Mouse (Mus musculus): ENCODE results near the gene Tmem246. TPM values are rescaled to one million over a fixed set of nuclear protein-coding genes. Genes with fewer than 3 reads are reported as not detected.
A peak's percentile ranks its signal among the peaks of the same experiment; 100 is the strongest.
"Not testable (repeated sequence)": the region's sequence is repeated elsewhere in the genome, so short reads cannot be mapped to it uniquely, and the experiment has no call there.

Tmem246 gene
- 10 to 100 TPM; 26.7 to 29.2 TPM for total RNA-seq (2021)
- long read RNA-seq, experiment 1, transcript Tmem246-201 (2 exons, 2,989 nt) = minor isoform, 10 of 83 reads
- long read RNA-seq, experiment 1, transcript Tmem246-202 (2 exons, 748 nt) = major isoform, 48 of 83 reads
- long read RNA-seq, experiment 1, partial matches to known transcripts = 0 of 83 reads
- long read RNA-seq, experiment 1, other reads (novel, unspliced or antisense) = 25 of 83 reads
- long read RNA-seq, experiment 2, transcript Tmem246-202 (2 exons, 748 nt) = major isoform, 45 of 60 reads
- long read RNA-seq, experiment 2, transcript Tmem246-201 (2 exons, 2,989 nt) = minor isoform, 5 of 60 reads
- long read RNA-seq, experiment 2, partial matches to known transcripts = 0 of 60 reads
- long read RNA-seq, experiment 2, other reads (novel, unspliced or antisense) = 10 of 60 reads

GRCm38 (mm10) chr4:49597183-49598100 is at the start of gene Tmem246:
Gene Tmem246 (minus strand): TSS chr4:49597876.
- DNase-seq = peak; percentile 78

- no peak for DNase-seq
Measured at GRCm38 (mm10) chr4:49639913-49640312, 42.2 kb upstream of the Tmem246 start.

GRCm38 (mm10) chr4:49637821-49638220 is 40.1 kb upstream of the Tmem246 start:
- DNase-seq = no peak

GRCm38 (mm10) chr4:49632139-49632481 is 34.4 kb upstream of the Tmem246 start:
- DNase-seq = no peak

GRCm38 (mm10) chr4:49631319-49632138 is 33.9 kb upstream of the Tmem246 start, which contains the start of gene Rnf20:
Gene Rnf20 (plus strand): TSS chr4:49632006.
- DNase-seq = peak; percentile 95

- no peak for DNase-seq
Measured at GRCm38 (mm10) chr4:49628941-49629340, 31.3 kb upstream of the Tmem246 start.

- peak; percentile 38 for DNase-seq
Measured at GRCm38 (mm10) chr4:49626973-49627372, 29.3 kb upstream of the Tmem246 start.

GRCm38 (mm10) chr4:49624969-49625368 is 27.3 kb upstream of the Tmem246 start:
- DNase-seq = not testable (repeated sequence)

- DNase-seq = no peak
Measured at GRCm38 (mm10) chr4:49623916-49624315, 26.2 kb upstream of the Tmem246 start.

- DNase-seq = no peak
Measured at GRCm38 (mm10) chr4:49622272-49622671, 24.6 kb upstream of the Tmem246 start.

GRCm38 (mm10) chr4:49619861-49620260 is 22.2 kb upstream of the Tmem246 start:
- DNase-seq = not testable (repeated sequence)

- no peak for DNase-seq
Measured at GRCm38 (mm10) chr4:49616924-49617323, 19.2 kb upstream of the Tmem246 start.

GRCm38 (mm10) chr4:49605459-49605858 is 7.8 kb upstream of the Tmem246 start:
- no peak for DNase-seq

- no peak for DNase-seq
Measured at GRCm38 (mm10) chr4:49604616-49605015, 6.9 kb upstream of the Tmem246 start.

- DNase-seq = no peak
Measured at GRCm38 (mm10) chr4:49604016-49604546, 6.4 kb upstream of the Tmem246 start.

- no peak for DNase-seq
Measured at GRCm38 (mm10) chr4:49603161-49603560, 5.5 kb upstream of the Tmem246 start.

GRCm38 (mm10) chr4:49596846-49597182 is 862 bp downstream of the Tmem246 start:
- DNase-seq = no peak

GRCm38 (mm10) chr4:49590152-49590551 is 7.5 kb downstream of the Tmem246 start:
- no peak for DNase-seq

- peak; percentile 82 for DNase-seq
Measured at GRCm38 (mm10) chr4:49586811-49587210, 10.9 kb downstream of the Tmem246 start.

- DNase-seq = no peak
Measured at GRCm38 (mm10) chr4:49585524-49586101, 12.1 kb downstream of the Tmem246 start.

All from gastrocnemius, postnatal 25 days (tissue).